Mouse (Mus musculus) midbrain, embryonic 13.5 days (tissue): ENCODE measurements at regions not wholly inside any gene's neighbourhood (a gene's known extent, or its start where the extent isn't known, plus 50 kb on each side); places are given as distances from the start of the nearest gene placed in this dataset.

Source experiments
- ATAC-seq: fragments of 200-750 bp; cut with Nextera tagmentation; 2 replicates; pipeline ENCODE4 v1.8.0; 2017; ENCODE audit warnings: mild to moderate bottlenecking, moderate TSS enrichment, moderate library complexity
- H3K27ac ChIP-seq: fragments of 300-500 bp; sonication (generic); 2 replicates; pipeline ENCODE4 v1.5.1; 2015; ENCODE audit warnings: inconsistent platforms, mild to moderate bottlenecking, moderate library complexity
- H3K27me3 ChIP-seq: fragments of 300-500 bp; sonication (generic); 2 replicates; pipeline ENCODE4 v1.6.1; 2015; ENCODE audit warnings: mild to moderate bottlenecking, inconsistent platforms
- H3K36me3 ChIP-seq: fragments of 300-500 bp; sonication (generic); 2 replicates; pipeline ENCODE4 v1.6.1; 2015; ENCODE audit warnings: mild to moderate bottlenecking, inconsistent platforms
- H3K4me1 ChIP-seq: fragments of 300-500 bp; sonication (generic); replicated peaks from 2 replicates; pipeline ENCODE4 v1.6.1; 2015; ENCODE audit warnings: inconsistent platforms
- H3K4me2 ChIP-seq: fragments of 300-500 bp; sonication (generic); replicated peaks from 2 replicates; pipeline ENCODE4 v1.6.1; 2015; ENCODE audit warnings: moderate library complexity, mild to moderate bottlenecking, inconsistent platforms
- H3K4me3 ChIP-seq: fragments of 300-500 bp; sonication (generic); replicated peaks from 2 replicates; pipeline ENCODE4 v1.5.1; 2015; ENCODE audit warnings: mild to moderate bottlenecking, inconsistent platforms
- H3K9ac ChIP-seq: fragments of 300-500 bp; sonication (generic); replicated peaks from 2 replicates; pipeline ENCODE4 v1.6.1; 2015; ENCODE audit warnings: mild to moderate bottlenecking, inconsistent platforms
- H3K9me3 ChIP-seq: fragments of 300-500 bp; sonication (generic); 2 replicates; pipeline ENCODE4 v1.6.1; 2016; ENCODE audit warnings: mild to moderate bottlenecking, inconsistent platforms
- WGBS: fragments of 180-500 bp; shearing (Covaris S2); methylation state at CpG from one replicate; pipeline ENCODE4 v1.1.7; 2015; 5-methylcytosine and 5-hydroxymethylcytosine counted together

- Histone ChIP-seq H3K27me3 (0 out of 2 replicates have a peak, but pooled peaks cover 9% of the 10 kb centered on the region), H3K4me2 (no peak overlapping the region), H3K4me3 (no peak overlapping the region), H3K27ac (peak overlapping the region; percentile 46; the same call in 1 of the 2 replicates), H3K9me3 (no peaks in the 10 kb centered on the region), H3K9ac (no peak overlapping the region), H3K4me1 (peaks cover 23% of the 10 kb centered on the region), H3K36me3 (no peaks in the 10 kb centered on the region)
- ATAC-seq = peak; percentile 63; the same call in 1 of the 2 replicates
- WGBS = 28% methylated on average over 16 of the region's 16 CpGs
Observed at GRCm38 (mm10) chr4:45672262-45673076, 126.4 kb upstream of the Aldh1b1 start.

DNA sequence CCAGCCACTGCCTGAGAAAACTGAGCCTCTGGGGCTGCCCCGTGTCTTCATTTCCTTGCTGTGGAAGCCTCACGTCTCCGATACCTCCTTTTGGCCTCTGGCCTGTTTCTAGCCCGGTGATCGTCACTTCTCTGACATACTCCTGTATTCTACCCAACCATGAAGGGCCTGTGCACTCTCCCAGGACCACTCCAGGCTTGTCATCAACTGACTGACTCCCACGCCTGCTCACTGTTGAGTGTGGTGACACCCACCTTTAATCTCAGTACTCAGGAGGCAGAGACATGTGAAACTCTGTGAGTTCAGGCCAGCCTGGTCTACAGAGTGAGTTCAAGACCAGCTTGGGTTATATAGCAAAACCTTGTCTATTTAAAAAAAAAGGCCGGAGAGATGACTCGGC, 132.1 kb upstream of the Shb start:
- no peak for ATAC-seq
- Histone ChIP-seq H3K27me3 (no peaks in the 10 kb centered on the region), H3K9me3 (no peaks in the 10 kb centered on the region), H3K9ac (no peak overlapping the region), H3K4me3 (no peak overlapping the region), H3K36me3 (no peaks in the 10 kb centered on the region), H3K4me1 (no peaks in the 10 kb centered on the region), H3K4me2 (no peak overlapping the region), H3K27ac (no peak overlapping the region)
- WGBS = 90% methylated on average over 8 of the region's 8 CpGs

- ATAC-seq = no peak
- Histone ChIP-seq H3K4me3 (no peak overlapping the region), H3K4me1 (peaks cover 17% of the 10 kb centered on the region), H3K27ac (no peak overlapping the region), H3K9ac (no peak overlapping the region), H3K4me2 (no peak overlapping the region), H3K9me3 (no peaks in the 10 kb centered on the region), H3K27me3 (peaks cover 3% of the 10 kb centered on the region; the same call in 1 of the 2 replicates), H3K36me3 (no peaks in the 10 kb centered on the region)
- 33% methylated on average over 5 of the region's 5 CpGs for WGBS
Observed at GRCm38 (mm10) chr4:45657350-45657978, 125.2 kb upstream of the Shb start.

GRCm38 (mm10) chr4:45655780-45656179, 123.5 kb upstream of the Shb start:
- H3K36me3 ChIP-seq = no peaks in the 10 kb centered on the region
- peaks cover 17% of the 10 kb centered on the region for H3K4me1 ChIP-seq
- no peak overlapping the region for H3K4me2 ChIP-seq
- H3K9me3 ChIP-seq = no peaks in the 10 kb centered on the region
- H3K27ac ChIP-seq = no peak overlapping the region
- H3K4me3 ChIP-seq = no peak overlapping the region
- 62% methylated on average over 5 of the region's 5 CpGs for WGBS
- ATAC-seq = no peak
- no peak overlapping the region for H3K9ac ChIP-seq
- H3K27me3 ChIP-seq = peaks cover 3% of the 10 kb centered on the region; the same call in 1 of the 2 replicates

DNA sequence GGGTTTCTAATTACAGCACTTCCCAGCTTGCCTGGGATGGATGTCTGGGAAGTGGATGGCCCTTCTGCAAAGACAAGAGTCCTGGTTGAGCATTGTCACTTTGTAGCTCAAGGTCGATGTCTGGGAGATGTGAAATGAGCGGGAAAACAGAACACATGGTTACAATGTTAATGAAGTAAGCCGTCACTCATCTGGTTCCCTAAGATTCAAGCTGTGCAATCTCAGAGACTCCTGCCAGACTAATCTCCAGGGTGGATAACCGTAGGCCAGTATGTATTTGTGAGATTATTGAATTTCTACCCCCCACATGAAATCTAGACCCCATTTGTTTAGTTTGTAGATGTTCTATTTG, 122.5 kb upstream of the Shb start:
- H3K4me2 ChIP-seq = peak overlapping the region; percentile 15; the same call in 1 of the 2 replicates
- H3K4me1 ChIP-seq = peaks cover 17% of the 10 kb centered on the region
- peaks cover 3% of the 10 kb centered on the region; the same call in 1 of the 2 replicates for H3K27me3 ChIP-seq
- no peaks in the 10 kb centered on the region for H3K9me3 ChIP-seq
- 3% methylated on average over 4 of the region's 4 CpGs for WGBS
- H3K27ac ChIP-seq = no peak overlapping the region
- no peaks in the 10 kb centered on the region for H3K36me3 ChIP-seq
- H3K9ac ChIP-seq = no peak overlapping the region
- ATAC-seq = 0 out of 2 replicates have a peak, but pooled peaks have one; percentile 3
- H3K4me3 ChIP-seq = no peak overlapping the region

DNA sequence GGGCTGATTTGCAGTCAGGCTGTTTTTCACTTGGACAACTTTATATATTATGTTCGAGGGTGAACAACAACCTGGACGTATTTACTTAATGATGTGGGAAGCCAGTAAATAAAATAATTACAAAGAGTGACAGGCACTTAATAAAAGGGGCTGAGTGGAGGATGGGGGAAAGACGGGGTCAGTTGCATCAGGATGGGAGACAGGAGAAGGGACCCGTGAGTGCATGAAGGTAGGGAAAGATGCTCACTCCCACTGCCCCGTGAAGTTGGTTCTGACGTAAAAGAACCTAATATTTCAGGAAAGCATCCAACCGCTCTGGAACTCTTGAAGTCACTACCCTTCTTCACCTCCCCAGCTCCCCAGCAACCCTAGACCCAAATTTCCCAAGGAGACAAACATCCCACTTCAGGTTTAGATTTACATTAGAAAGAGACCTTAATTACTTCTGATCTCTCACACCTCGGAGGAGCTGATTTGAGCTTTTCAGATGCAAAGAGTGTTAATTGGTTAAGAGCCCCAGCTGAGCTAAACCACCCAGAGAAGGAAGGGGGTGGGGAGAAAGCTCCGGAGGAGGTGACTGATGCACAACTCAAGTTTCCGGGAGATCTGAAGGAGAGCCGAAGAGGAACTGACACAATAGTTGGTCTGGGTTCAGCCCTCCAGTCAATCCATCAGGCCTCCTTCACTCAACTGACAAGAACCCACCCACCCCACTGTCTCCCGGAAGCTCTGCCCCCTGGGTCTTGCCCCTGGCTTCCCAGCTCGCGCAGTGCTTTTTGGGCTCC, 121.9 kb upstream of the Shb start:
- no peak overlapping the region for H3K9ac ChIP-seq
- 5% methylated on average over 14 of the region's 14 CpGs for WGBS
- peaks cover 17% of the 10 kb centered on the region for H3K4me1 ChIP-seq
- H3K36me3 ChIP-seq = no peaks in the 10 kb centered on the region
- no peaks in the 10 kb centered on the region for H3K9me3 ChIP-seq
- H3K27me3 ChIP-seq = peaks cover 3% of the 10 kb centered on the region; the same call in 1 of the 2 replicates
- peak overlapping the region; percentile 15; the same call in 1 of the 2 replicates for H3K4me2 ChIP-seq
- H3K27ac ChIP-seq = no peak overlapping the region
- peak; percentile 43; the same call in 1 of the 2 replicates for ATAC-seq
- no peak overlapping the region for H3K4me3 ChIP-seq

GRCm38 (mm10) chr4:45648884-45649577, 116.8 kb upstream of the Shb start:
- Histone ChIP-seq H3K27ac (no peak overlapping the region), H3K4me2 (no peak overlapping the region), H3K36me3 (no peaks in the 10 kb centered on the region), H3K9me3 (no peaks in the 10 kb centered on the region), H3K4me3 (no peak overlapping the region), H3K27me3 (no peaks in the 10 kb centered on the region), H3K4me1 (peaks cover 3% of the 10 kb centered on the region; the same call in 1 of the 2 replicates), H3K9ac (no peak overlapping the region)
- ATAC-seq = no peak
- WGBS = 85% methylated on average over 9 of the region's 9 CpGs

DNA sequence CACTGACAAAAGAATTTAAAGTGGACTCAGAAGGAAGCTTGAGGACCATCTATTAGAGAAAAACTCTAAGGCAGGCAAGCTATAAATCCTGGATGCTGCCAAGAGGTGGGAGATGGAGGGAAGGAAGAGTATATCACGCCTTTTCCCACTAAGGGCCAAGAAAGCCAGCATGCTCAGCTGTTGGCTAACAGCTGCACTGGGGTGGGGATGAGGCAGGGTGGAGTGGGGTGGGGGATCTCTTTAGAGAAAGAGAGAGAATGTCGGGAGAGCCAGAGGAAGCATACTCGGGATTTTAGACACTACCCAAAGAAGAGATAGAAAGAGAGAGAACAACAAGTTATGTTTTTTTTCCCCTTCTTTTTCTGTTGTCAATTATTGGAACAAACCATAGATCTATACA, 115.2 kb upstream of the Shb start:
- no peak overlapping the region for H3K27ac ChIP-seq
- H3K9me3 ChIP-seq = no peaks in the 10 kb centered on the region
- H3K4me3 ChIP-seq = no peak overlapping the region
- ATAC-seq = no peak
- H3K36me3 ChIP-seq = no peaks in the 10 kb centered on the region
- H3K4me2 ChIP-seq = no peak overlapping the region
- 84% methylated on average over 3 of the region's 3 CpGs for WGBS
- no peak overlapping the region for H3K9ac ChIP-seq
- peaks cover 4% of the 10 kb centered on the region; the same call in 1 of the 2 replicates for H3K4me1 ChIP-seq
- no peaks in the 10 kb centered on the region; the same call in 1 of the 2 replicates for H3K27me3 ChIP-seq

DNA sequence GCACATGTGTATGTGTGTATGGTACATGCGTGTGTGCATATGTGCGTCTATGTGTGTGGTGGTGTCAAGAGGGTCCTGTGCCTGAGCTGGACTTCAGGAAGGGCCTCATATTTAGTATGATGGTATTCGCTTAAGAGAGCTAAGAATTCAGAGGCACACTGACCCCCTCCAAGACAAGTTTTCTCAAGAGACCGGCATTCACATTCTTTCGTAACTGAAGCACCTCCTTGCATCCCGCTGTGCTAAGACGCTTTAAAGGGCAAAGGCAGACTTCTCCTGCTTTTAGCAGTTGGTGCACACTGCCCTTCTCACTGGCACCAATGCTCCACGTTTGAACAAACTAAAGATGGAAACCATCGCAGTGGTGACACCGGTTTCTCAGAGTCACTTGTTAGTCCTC, 110.3 kb upstream of the Shb start:
- WGBS = 77% methylated on average over 10 of the region's 10 CpGs
- Histone ChIP-seq H3K4me2 (no peak overlapping the region), H3K9ac (no peak overlapping the region), H3K4me3 (no peak overlapping the region), H3K9me3 (no peaks in the 10 kb centered on the region), H3K4me1 (peaks cover 32% of the 10 kb centered on the region), H3K27ac (no peak overlapping the region), H3K36me3 (no peaks in the 10 kb centered on the region), H3K27me3 (no peaks in the 10 kb centered on the region; the same call in none of the 2 replicates)
- ATAC-seq = no peak

DNA sequence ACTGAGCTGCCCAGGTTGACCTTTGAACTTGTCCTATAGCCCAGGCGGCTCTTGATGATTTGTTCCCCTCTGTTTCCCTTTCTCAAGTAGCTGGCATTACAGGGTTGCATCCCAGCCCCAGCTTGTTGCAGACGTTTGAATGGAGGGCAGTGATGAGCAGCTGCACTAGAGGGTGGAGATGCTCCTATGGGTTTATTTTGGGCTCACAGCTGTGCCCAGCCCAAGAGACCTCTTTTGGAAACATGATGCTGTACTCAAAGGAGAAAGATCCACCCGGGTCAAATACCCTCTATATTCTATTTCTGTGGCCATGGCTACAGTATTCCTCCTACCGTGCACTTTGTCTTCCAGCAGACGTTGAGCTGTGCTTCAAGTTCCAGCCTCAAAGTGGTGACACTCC, 109.0 kb upstream of the Shb start:
- Histone ChIP-seq H3K36me3 (no peaks in the 10 kb centered on the region), H3K4me1 (peaks cover 32% of the 10 kb centered on the region), H3K27me3 (no peaks in the 10 kb centered on the region; the same call in none of the 2 replicates), H3K9me3 (no peaks in the 10 kb centered on the region), H3K9ac (no peak overlapping the region), H3K4me3 (no peak overlapping the region), H3K4me2 (no peak overlapping the region), H3K27ac (no peak overlapping the region)
- 57% methylated on average over 5 of the region's 5 CpGs for WGBS
- ATAC-seq = no peak

DNA sequence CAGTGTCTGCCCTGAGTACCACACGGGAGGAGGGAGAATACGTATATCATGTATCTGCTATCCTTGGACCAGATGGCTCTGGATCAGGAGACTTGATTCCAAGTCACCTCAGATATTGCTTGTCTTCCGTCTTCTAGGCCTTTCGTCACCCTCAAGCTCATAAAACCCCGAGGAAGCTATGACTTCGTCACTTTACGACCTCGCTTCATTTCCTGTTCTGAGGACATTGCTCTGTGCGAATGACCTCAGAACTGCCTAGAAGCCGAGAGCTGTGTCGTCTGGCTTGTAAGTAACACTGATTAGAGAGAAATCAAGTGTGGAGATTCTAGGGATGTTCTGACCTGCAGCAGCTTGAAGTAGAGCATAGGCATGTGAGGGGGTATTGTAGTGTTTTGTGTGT, 108.4 kb upstream of the Shb start:
- H3K27ac ChIP-seq = no peak overlapping the region
- H3K4me3 ChIP-seq = no peak overlapping the region
- H3K4me1 ChIP-seq = peaks cover 32% of the 10 kb centered on the region
- WGBS = 90% methylated on average over 11 of the region's 11 CpGs
- H3K9me3 ChIP-seq = no peaks in the 10 kb centered on the region
- no peak overlapping the region for H3K4me2 ChIP-seq
- H3K27me3 ChIP-seq = no peaks in the 10 kb centered on the region; the same call in none of the 2 replicates
- no peak overlapping the region for H3K9ac ChIP-seq
- no peak for ATAC-seq
- no peaks in the 10 kb centered on the region for H3K36me3 ChIP-seq
